Mouse (Mus musculus): ENCODE data around the gene Gm10972.
"Not testable (repeated sequence)": the region's sequence is repeated elsewhere in the genome, so short reads cannot be mapped to it uniquely, and the experiment has no call there.

The Gm10972 gene

DNA sequence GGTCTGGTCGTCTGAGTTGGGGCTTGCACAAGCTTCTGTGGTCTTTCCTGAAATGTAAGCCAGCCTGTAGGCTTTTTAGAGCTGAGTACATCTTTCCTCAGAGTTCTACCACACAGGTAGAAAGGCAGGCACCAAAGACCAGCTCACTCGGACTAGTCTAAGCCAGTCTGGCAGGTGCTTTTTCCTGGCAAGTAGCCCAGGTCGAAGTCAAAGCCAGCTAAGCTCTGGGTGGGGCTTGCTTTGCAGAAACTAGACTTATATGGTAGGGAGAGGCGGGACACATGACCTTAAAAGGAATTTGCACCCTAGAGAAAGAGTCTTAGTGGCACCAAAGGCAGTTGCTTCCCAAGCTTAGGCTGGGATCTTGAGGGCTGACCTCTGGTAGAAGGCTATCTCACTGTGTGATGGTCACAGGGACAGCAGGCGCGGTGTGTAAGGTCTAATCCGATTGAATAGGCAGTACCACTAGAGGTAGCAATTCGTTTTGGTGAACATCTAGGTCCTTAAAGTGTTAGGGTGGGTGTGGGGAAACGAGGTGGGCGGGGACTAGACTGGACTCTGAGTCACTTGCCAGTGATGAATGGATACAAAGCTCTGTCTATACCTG is 16.3 kb downstream of the Gm10972 start:
- CTCF ChIA-PET, result not testable (repeated sequence)

DNA sequence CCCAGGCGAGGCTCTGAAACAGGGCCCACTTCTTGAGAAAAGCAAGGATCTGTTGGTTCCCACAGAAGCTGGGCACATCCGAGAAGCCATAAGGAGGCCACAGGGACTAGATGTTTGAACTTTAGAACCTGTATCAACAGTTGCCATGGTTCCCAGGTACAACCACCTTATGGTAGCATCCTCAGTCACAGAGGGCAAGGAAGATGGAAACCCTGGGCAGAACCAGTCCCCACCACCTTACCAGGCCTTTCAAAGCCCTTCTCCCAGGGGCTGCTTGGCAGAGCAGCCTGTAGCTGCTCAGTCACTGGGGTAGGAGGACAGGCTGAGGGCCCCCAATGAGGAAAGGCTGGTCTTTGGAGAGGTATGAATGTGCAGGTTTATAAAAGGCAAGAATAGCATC is 17.9 kb downstream of the Gm10972 start:
- CTCF ChIA-PET, result not testable (repeated sequence)

DNA sequence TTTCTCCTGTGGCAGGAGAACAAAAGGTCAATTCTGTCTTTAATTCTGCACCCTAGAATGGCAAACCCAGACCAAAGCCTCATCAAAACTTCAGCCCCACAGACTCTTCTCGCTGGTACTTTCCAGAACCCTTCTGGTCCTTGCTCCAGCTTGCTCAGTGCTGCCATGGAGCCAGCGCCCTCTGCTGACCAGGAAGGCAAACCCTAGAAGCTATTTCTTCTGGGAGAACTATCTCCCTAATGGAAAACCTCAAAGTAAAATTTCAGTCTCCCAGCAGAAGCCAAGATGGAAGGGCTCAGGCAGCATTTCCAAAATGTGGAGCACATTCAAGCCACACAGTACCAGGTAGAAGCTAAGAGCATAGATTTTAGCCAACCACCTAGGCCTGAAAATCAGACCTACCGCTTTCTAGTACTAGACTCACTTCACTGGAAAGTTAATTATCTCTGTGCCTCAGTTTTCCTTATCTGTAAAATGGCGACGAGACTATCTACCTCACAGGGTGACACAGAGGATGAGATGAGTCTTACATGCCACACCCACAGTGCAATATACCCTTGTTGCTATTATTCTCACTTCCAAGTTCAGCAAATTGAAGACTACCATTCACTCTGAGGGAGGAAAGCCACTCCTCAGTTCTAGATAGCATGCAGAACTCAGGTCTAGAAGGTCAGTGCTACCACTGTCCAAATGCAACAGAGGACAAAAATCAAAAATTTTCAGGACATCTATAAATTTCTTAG is 22.3 kb downstream of the Gm10972 start:
- CTCF ChIA-PET, result interaction anchor here (0.5 kb wide), 1 partner anchor 188 kb away, joined by 6 read pairs; no protein-coding TSS in a partner anchor

DNA sequence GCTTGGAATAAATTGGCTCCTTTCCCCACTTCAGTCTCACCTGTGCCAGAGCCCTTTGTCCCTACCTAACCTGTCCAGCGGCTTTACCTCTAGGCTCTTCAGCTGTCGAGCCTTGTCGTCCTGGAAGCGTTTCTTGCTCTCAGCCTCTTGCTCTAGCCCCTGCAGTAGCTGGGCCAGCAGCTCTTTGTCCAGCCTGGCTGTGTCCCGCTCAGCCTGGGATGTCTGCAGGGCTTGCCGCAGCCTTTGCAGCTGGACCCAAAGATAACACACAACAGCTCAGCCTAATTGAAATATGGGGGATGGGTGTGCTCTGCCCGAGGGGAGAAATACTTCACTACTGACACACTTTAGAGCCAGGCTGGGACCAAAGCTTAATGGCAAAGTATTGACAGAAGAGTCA is 23.0 kb downstream of the Gm10972 start:
- CTCF ChIA-PET, result interaction anchor here (0.5 kb wide), 1 partner anchor 187 kb away, joined by 6 read pairs; no protein-coding TSS in a partner anchor

DNA sequence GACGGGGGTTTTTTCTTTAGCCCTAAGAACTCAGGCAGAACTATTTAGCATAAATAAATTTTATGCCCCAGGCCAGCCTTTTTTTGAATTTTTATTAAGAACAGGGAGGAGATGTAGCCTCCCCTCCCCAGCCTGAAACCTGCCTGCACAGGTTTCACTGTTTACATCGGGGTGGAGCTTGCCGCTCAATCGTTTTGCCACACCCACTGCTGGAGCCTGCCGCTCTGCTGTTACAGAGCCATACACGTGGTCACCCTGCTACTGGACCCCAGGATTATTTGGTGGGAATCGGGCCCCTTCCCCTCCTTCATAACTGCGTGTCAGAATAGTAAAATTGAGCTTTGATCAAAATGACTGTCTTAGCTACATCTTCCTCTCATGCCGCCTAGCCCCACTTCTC is 32.2 kb downstream of the Gm10972 start:
- CTCF ChIA-PET, result not testable (repeated sequence)

DNA sequence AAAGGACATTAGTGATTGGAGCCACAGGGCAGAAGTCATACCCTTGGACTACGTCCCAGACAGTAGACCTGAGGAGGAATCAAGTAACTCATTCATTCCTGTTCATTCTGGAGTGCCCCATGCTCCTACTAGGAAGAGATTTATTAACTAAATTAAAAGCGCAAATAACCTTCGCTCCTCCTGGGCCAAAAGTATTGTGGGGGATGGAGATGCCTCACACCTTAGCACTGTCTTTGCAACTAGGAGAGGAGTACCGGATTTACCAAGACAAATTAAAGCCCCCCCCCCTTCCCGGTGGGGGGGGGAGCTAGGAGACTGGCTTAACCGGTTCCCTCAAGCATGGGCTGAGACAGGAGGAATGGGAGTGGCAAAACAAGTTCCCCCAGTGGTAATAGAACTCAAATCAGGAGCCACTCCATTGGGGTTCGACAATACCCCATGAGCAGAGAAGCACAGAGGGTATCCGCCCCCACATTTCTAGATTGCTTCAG is 36.5 kb downstream of the Gm10972 start:
- CTCF ChIA-PET, result interaction anchor here (0.6 kb wide), 1 partner anchor 1990 kb away, joined by 3 read pairs; no protein-coding TSS in a partner anchor

DNA sequence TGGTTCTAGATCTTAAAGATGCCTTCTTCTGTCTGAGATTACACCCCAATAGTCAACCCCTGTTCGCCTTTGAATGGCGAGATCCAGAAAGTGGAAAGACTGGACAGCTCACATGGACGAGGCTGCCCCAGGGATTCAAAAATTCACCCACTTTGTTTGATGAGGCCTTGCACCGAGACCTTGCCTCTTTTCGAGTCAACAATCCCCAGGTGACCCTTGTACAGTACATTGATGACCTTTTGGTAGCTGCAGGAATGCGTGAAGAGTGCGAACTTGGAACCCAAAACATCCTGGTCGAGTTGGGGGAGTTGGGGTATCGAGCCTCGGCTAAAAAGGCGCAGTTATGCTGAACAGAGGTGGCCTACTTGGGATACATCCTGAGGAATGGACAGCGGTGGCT is 37.1 kb downstream of the Gm10972 start:
- CTCF ChIA-PET, result interaction anchor here (0.6 kb wide), 1 partner anchor 1990 kb away, joined by 3 read pairs; no protein-coding TSS in a partner anchor

DNA sequence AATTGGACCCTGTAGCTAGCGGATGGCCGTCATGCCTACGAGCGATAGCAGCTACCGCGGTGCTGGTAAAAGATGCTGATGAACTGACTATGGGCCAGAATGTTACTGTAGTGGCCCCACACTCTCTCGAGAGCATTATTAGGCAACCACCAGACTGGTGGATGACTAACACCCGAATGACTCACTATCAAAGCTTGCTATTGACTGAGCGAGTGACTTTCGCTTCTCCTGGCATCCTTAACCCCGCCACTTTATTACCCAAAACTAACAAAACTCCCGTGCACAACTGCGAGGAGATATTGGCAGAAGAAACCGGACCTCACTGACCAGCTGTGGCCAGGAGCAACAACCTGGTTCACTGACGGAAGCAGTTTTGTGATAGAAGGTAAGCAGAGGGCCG is 37.9 kb downstream of the Gm10972 start:
- CTCF ChIA-PET, result no interaction called here

DNA sequence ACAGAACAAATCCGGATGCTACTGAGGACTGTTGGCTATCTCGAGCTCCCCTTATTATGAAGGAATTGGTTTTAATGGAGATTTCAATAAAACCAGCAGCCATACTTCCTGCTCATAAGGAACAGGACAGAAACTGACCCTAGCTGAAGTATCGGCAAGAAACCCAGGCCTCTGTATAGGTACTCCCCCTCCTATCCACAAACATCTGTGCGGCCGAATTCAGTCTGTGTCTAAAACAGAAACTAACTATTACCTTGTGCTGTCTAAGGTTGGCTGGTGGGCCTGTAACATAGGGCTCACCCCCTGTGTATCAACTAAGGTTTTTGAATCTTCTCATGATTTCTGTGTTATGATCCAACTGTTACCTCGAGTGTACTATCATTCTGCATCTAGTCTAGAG is 40.7 kb downstream of the Gm10972 start:
- CTCF ChIA-PET, result no interaction called here

DNA sequence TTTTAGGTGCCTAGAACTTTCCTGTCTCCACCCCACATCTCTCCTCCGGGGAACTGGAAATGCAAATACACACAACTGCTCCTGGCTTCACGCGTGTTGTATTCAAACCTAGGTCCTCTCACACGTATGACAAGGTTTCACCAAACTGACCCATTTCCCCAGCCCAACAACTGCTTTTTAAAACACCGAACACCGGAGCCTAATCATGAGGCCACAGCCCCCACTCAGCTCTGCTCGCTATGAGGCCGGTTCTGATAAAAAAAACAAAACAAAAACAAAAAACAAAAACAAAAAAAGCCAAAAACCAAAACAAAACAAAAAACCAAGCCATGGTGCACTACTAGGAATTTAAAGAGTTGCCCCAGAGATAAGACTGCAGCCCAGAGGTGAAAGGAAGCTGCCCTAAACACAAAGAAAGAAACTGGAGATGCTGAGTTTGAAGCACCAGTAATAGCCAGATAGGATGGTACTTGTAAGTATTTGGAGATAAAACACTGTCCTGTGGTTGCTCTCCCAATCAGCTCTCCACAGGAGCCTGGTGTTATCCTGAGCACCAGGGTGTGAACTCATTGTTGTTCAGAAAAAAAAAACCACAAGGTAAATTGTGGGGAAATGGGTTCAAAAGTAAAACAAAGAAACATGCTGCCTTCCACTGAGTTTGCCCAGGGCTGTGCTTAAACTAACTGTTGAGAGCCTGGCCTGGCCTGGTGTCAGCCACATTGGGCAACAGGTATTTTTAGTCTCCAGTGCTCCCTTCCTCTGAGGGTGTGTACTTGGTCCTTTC is 43.3 kb downstream of the Gm10972 start:
- CTCF ChIA-PET, result not testable (repeated sequence)

DNA sequence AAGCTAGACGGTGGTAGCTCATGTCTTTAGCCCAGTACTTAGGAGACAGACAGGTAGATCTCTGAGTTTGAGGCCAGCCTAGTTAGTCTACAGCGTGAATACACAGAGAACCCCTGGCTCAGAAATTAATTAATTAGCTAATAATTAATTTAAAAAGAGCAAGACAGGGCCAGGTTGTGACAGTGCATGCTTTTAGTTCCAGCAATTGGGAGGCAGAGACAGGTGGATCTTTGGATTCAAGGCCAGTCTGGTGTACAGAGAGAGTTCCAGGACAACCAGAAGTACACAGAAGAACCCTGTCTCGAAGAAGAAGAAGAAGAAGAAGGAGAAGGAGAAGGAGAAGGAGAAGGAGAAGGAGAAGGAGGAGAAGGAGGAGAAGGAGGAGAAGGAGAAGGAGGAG is 45.8 kb downstream of the Gm10972 start:
- CTCF ChIA-PET, result not testable (repeated sequence)

DNA sequence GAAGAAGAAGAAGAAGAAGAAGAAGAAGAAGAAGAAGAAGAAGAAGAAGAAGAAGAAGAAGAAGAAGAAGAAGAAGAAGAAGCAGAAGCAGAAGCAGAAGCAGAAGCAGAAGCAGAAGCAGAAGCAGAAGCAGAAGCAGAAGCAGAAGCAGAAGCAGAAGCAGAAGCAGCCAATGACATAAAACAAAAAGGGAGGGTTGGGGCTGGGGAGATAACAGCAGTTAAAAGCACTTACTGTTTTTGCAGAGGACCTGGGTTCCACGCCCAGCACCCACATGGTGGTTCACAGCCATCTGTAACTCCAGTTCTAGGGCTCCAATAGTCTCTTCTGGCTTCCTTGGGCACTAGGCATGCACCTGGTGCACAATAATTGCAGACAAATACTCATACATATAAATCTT is 46.3 kb downstream of the Gm10972 start:
- CTCF ChIA-PET, result not testable (repeated sequence)

DNA sequence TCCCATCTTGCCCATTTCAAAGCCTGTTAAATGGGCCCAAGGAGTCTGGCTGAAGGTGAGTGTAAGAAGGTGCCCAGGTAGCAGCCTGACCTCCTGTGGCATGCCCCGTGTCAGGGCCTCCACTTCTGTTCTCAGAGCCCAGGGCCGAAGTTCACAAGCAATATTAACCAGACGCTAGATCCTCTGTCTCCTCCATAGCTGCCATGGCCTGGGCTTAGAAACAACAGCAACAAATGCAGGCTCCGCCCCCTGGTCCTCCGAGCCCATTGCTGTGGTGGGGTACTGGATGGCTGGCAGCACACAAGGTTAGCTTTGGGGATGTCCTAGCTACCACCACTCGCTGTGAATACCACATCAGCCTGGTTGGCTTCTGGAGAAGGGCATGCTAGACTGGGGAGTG is 47.2 kb downstream of the Gm10972 start:
- CTCF ChIA-PET, result not testable (repeated sequence)

DNA sequence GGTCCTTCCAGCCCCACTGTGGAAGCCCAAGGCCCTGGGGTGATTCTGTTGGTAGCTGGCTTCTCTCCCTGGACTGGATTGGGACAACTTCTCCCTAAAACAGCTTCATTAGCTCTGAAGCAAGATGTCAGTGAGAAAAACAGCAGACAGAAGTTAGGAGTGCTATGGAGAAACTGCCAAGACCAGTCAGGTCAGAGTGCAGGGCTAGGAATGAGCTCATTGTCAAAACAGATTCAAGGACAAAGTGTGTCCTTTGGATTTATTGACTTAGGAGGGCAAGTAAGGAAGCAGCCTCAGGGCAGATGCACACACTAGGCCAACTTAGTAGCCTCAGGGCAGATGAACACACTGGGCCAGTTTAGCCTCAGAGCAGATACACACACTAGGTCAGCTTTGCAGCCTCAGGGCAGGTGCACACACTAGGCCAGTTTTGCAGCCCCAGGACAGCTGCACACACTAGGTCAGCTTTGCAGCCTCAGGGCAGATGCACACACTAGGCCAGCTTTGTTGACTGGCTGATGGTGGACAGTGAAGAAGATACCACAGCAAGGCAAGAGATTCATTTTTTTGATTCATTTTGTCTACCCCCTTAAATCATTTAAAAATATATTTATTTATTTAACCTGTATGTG is 47.8 kb downstream of the Gm10972 start:
- CTCF ChIA-PET, result no interaction called here

DNA sequence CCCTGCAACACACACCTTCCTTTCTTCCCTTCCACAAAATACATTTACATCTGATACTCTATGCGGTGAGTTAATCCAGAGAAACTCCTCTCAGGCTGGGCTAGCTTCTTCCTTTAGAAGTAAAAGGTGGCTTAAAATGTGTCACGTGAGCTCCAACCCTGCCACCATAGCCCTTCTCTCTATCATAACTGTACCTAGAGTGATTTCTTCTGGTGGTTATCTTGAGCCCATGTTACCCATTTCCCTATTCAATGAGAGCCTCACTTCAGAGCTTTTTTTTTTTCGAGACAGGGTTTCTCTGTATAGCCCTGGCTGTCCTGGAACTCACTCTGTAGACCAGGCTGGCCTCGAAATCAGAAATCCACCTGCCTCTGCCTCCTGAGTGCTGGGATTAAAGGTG is 48.8 kb downstream of the Gm10972 start:
- CTCF ChIA-PET, result not testable (repeated sequence)
